Mouse (Mus musculus) regulatory T cell (primary cell): ENCODE data around the gene Pms2.

Experiments used
- in situ Hi-C: fragments of 300-600 bp; cut with MboI, MseI; formaldehyde crosslinking; loops from one replicate; pipeline ENCODE4 v1.15.1; 2025; ENCODE audit warnings: high pct_unique_total_duplicates

Gene Pms2

DNA sequence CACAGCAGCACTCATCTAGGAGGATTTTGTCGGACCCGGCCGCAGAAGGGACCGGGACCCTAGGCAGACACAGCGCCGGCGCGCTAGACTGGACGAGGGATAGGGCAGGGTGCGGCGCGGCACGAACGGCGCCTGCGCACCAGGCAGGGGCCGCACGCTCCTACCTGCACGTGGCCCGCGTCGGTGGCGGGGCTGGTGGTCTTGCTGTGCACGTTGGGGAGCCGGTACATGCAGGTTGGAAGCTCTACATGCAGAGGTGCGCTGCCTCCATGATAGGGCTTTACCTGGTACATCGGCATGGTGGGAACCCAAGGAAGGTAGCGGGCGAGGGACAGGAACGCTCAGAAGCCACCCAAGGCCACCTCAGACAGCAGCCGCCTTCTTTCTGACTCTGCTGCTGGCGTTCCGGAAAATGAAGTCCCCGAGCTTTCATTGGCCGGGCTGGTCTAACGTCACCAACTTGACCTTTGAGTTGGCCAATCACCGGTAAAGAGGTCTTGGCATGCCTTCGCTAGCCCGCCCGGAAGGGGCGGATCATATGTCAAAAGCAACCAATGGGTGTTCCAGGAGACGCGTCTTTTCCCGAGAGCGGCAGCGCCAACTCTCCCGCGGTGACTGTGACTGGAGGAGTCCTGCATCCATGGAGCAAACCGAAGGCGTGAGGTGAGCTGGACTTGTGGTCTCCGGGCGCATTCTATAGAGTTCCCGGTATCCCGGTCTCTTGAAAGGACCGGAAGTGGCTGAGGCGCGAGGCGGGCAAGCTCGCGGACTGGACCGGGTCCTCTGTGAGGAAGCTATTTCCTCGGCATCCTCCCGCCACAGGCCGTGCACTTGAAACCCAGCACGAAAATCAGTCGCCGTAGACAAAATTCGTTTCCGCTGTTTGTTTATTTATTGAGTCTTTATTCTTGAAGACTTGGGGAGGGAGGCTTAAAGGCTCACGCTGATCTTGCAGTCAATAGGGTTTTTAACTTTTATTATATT is at the start of gene Pms2, which contains the start of gene Aimp2:
TSS of gene Pms2 (plus strand) at position 548 of the 984 bp plus-strand sequence.
TSS of gene Aimp2 (minus strand) at position 431 of the 984 bp plus-strand sequence.
- in situ Hi-C loops, result loop anchor here (5.0 kb wide), 1 partner anchor 182 kb away; no protein-coding TSS in a partner anchor

- in situ Hi-C loops, result loop anchor here (5.0 to 10.0 kb wide), 2 partner anchors 134 to 227 kb away; no protein-coding TSS in a partner anchor
Observed at GRCm38 (mm10) chr5:143871547-143872169, 38.1 kb upstream of the Pms2 start.

GRCm38 (mm10) chr5:143874571-143874970 is 35.2 kb upstream of the Pms2 start:
- in situ Hi-C loops, result loop anchor here (5.0 to 10.0 kb wide), 2 partner anchors 137 to 230 kb away; no protein-coding TSS in a partner anchor

DNA sequence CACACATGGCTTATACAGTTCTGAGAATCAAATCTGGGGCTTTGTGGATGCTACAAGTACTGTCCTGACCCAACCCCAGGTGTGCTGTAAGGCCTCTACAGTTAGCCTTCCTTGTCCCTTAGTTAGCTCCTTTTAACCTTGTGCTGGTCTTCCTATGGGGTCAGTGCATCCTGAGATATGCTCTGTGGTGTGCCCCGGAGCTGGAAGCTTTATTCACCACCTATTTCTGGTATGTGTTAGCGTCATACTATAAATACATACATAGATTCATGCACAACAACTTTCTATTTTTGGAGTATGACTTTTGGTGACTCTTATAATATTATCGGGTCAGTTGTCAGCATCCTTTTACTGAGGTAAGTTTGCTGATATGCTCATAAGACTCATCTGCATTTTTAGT is 24.5 kb upstream of the Pms2 start:
- in situ Hi-C loops, result no loop called here

GRCm38 (mm10) chr5:143890741-143891140 is 19.0 kb upstream of the Pms2 start:
- in situ Hi-C loops, result no loop called here

- in situ Hi-C loops, result no loop called here
Observed at GRCm38 (mm10) chr5:143892255-143892886, 17.4 kb upstream of the Pms2 start.

- in situ Hi-C loops, result no loop called here
Observed at GRCm38 (mm10) chr5:143893396-143893795, 16.4 kb upstream of the Pms2 start.

- in situ Hi-C loops, result no loop called here
Observed at GRCm38 (mm10) chr5:143897635-143898330, 12.0 kb upstream of the Pms2 start, which contains the start of gene Ankrd61. Gene Ankrd61 (minus strand): TSS chr5:143897685.

DNA sequence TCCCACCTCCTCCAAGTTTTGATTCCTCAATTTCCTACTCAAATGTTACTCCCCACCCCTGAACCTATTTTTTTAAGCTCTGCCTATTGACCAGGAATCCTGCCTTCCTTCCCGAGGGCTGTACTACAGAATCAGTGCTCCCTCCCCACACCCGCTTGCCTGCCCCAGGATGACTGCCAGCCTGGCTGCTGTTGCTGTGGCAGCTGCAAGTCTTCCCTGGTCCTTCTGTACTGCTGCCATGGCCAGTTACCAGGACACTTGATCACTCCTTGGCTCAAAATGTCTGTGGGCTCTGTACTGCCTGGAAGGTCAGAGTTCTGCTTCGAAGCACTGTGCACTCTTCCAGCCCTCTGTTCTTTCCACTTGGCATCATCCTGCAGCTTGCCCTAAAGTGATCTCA is 7.7 kb upstream of the Pms2 start:
- in situ Hi-C loops, result no loop called here

- in situ Hi-C loops, result no loop called here
Observed at GRCm38 (mm10) chr5:143903813-143904212, 6.0 kb upstream of the Pms2 start.

- in situ Hi-C loops, result loop anchor here (5.0 kb wide), 1 partner anchor 179 kb away; no protein-coding TSS in a partner anchor
Observed at GRCm38 (mm10) chr5:143906429-143906828, 3.3 kb upstream of the Pms2 start.

GRCm38 (mm10) chr5:143908926-143909325 is 838 bp upstream of the Pms2 start:
- in situ Hi-C loops, result loop anchor here (5.0 kb wide), 1 partner anchor 182 kb away; no protein-coding TSS in a partner anchor

DNA sequence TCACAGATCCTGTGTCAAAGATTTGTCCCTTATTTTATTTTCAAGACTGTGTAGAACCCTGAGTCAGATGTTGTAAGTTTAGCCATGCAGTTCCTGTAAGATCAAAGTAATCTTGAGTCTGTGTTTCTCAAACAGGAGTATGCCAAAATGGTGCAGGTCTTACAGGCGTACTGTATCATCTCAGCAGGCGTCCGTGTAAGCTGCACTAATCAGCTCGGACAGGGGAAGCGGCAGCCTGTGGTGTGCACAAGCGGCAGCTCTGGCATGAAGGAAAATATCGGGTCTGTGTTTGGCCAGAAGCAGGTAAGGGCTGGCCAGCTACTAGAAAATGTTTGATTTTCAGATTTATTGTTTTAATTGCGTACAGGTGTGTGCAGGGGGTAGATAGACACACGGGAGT is 6.5 kb downstream of the Pms2 start:
- in situ Hi-C loops, result no loop called here

DNA sequence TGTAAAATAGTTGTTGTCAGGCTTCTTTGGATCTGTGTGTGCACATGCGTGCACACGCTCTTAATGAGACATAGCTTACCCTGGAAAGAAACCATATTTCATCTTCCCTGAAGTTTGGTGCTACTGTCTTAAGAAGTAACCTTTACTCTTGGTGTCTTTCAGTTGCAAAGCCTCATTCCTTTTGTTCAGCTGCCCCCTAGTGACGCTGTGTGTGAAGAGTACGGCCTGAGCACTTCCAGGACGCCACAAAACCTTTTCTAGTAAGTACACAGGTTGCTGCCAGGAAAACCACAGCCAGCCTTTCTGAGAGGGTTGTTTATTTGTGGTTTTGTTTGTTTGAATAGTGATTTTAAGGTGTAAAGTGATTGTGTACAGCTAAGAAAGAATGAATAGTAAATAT is 7.7 kb downstream of the Pms2 start:
- in situ Hi-C loops, result no loop called here

GRCm38 (mm10) chr5:143918120-143918519 is 8.4 kb downstream of the Pms2 start:
- in situ Hi-C loops, result no loop called here

GRCm38 (mm10) chr5:143924781-143925452 is 15.2 kb downstream of the Pms2 start:
- in situ Hi-C loops, result no loop called here

DNA sequence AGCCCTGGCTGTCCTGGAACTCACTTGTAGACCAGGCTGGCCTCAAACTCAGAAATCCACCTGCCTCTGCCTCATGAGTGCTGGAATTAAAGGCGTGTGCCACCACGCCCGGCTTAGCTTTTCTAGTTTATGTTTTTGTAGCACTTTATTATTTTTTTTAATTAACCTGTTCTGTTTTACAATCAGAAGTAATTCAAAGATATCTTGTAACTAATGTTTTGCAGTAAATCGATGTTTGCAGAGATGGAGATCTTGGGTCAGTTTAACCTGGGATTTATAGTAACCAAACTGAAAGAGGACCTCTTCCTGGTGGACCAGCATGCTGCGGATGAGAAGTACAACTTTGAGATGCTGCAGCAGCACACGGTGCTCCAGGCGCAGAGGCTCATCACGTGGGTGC is 18.1 kb downstream of the Pms2 start, which contains the start of gene Gm42421:
TSS of gene Gm42421 (plus strand) at position 301 of the 400 bp plus-strand sequence.
- in situ Hi-C loops, result no loop called here

DNA sequence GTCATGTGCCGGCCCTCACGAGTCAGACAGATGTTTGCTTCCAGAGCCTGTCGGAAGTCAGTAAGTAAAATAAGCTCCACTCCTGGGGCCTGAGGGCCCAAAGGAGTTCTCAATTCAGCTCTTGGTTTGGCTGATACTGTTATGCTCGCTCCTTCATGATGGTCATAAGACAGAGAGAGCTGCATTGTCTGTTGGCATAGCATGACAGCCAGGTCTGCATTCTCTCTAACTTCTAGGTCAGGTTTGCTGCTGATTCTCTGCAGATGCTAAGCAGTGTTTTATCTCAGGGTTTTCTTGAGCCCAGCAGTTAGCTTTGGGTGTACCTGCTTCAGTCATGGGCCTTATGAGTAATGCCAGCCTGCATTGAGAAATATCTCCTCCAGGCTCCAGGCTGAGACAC is 19.5 kb downstream of the Pms2 start:
- in situ Hi-C loops, result no loop called here

DNA sequence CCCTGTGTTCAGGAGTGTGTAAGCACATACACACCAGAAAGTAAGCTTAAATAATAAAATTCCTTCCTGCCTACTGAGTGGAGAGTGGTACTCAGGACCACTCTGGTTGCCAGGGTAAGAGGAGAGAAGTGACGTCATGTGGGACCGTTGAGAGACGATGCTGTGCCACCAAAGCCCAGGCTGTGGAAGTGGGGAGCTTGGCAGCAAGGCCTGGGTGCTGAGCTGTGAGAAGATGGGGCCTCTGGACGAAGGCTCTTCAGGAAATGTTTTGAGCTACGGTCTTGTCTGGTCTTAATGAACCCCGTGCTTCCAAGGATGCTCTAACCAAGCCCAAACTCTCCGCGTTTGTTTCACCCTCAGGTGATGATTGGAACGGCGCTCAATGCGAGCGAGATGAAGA is 20.9 kb downstream of the Pms2 start:
- in situ Hi-C loops, result no loop called here

GRCm38 (mm10) chr5:143931863-143932580 is 22.3 kb downstream of the Pms2 start:
- in situ Hi-C loops, result no loop called here
